Mouse (Mus musculus) liver, postnatal 0 days (tissue): ENCODE data around the gene Kalrn. TPM values are rescaled to one million over a fixed set of nuclear protein-coding genes. Genes with fewer than 3 reads are reported as not detected.
A peak's percentile ranks its signal among the peaks of the same experiment; 100 is the strongest.

ENCODE experiments used
- ATAC-seq: fragments of 200-750 bp; cut with Nextera tagmentation; 2 replicates; pipeline ENCODE4 v1.8.0; 2017; ENCODE audit warnings: mild to moderate bottlenecking, moderate library complexity
- DNase-seq: peaks from one replicate; pipeline ENCODE4 v3.0.0-alpha.2; 2016
- H3K27ac ChIP-seq: fragments of 300-500 bp; sonication (generic); 2 replicates; pipeline ENCODE4 v1.5.1; 2014; ENCODE audit warnings: antibody characterized with exemption, moderate library complexity, mild to moderate bottlenecking, low read depth
- H3K27me3 ChIP-seq: fragments of 300-500 bp; sonication (generic); 2 replicates; pipeline ENCODE4 v1.6.1; 2014; ENCODE audit warnings: low read length, control low read depth, mixed read lengths; ENCODE audit not compliant: insufficient read depth
- H3K36me3 ChIP-seq: fragments of 300-500 bp; sonication (generic); replicated peaks from 2 replicates; pipeline ENCODE4 v1.6.1; 2014; ENCODE audit warnings: mild to moderate bottlenecking, control low read depth, low read length, moderate library complexity, mixed read lengths; ENCODE audit not compliant: insufficient read depth
- H3K4me1 ChIP-seq: fragments of 300-500 bp; sonication (generic); 2 replicates; pipeline ENCODE4 v1.6.1; 2014; ENCODE audit warnings: antibody characterized with exemption, mild to moderate bottlenecking, control low read depth; ENCODE audit not compliant: insufficient read depth
- H3K4me2 ChIP-seq: fragments of 300-500 bp; sonication (generic); 2 replicates; pipeline ENCODE4 v1.6.1; 2014; ENCODE audit warnings: low read depth, mild to moderate bottlenecking, low read length, moderate library complexity, mixed read lengths
- H3K4me3 ChIP-seq: fragments of 300-500 bp; sonication (generic); 2 replicates; pipeline ENCODE4 v1.5.1; 2014; ENCODE audit warnings: low read depth, low read length
- H3K9ac ChIP-seq: fragments of 300-500 bp; sonication (generic); replicated peaks from 2 replicates; pipeline ENCODE4 v1.6.1; 2014; ENCODE audit warnings: mild to moderate bottlenecking, moderate library complexity
- H3K9me3 ChIP-seq: fragments of 300-500 bp; sonication (generic); 2 replicates; pipeline ENCODE4 v1.6.1; 2016; ENCODE audit warnings: mild to moderate bottlenecking, control low read depth, low read length, mixed read lengths
- CTCF ChIP-seq: sonication (generic); IDR thresholded peaks from 2 replicates; pipeline ENCODE4 v1.5.1; 2016; ENCODE audit warnings: antibody characterized with exemption, low read depth
- EP300 ChIP-seq: IDR thresholded peaks from 2 replicates; pipeline ENCODE4 v1.6.1; 2016; ENCODE audit warnings: antibody characterized with exemption, low read depth, mild to moderate bottlenecking
- WGBS: fragments of 180-500 bp; shearing (Covaris S2); extraction: QIAGEN DNeasy Blood & Tissue Kit; methylation state at CpG from one replicate; pipeline ENCODE4 v1.1.7; 2014; ENCODE audit not compliant: insufficient replicate concordance; 5-methylcytosine and 5-hydroxymethylcytosine counted together
- polyA plus RNA-seq: library from polyadenylated mRNA; unstranded; fragments of >200 nt; fragmentation: Nextera tagmentation; extraction: Ambion mirVana; gene quantifications from 2 replicates; pipeline ENCODE4 v1.2.1, GENCODE M21; 2015

The Kalrn gene
- polyA plus RNA-seq, 1 experiment from 2014 or later, result 16.7 TPM

- no peak overlapping the region for H3K9ac ChIP-seq
- H3K36me3 ChIP-seq, result no peaks in the 10 kb centered on the region
- no peak for TF ChIP-seq EP300
- TF ChIP-seq CTCF, result no peak
- peak; percentile 32 for DNase-seq
- no peak overlapping the region for H3K4me3 ChIP-seq
- 47% methylated on average over 4 of the region's 4 CpGs for WGBS
- no peak for ATAC-seq
- H3K27ac ChIP-seq, result no peak overlapping the region
- no peaks in the 10 kb centered on the region; the same call in 1 of the 2 replicates for H3K4me1 ChIP-seq
- no peaks in the 10 kb centered on the region for H3K27me3 ChIP-seq
- no peak overlapping the region for H3K4me2 ChIP-seq
- H3K9me3 ChIP-seq, result no peaks in the 10 kb centered on the region
Measured at GRCm38 (mm10) chr16:34440994-34441414, 132.3 kb downstream of the Kalrn start.

DNA sequence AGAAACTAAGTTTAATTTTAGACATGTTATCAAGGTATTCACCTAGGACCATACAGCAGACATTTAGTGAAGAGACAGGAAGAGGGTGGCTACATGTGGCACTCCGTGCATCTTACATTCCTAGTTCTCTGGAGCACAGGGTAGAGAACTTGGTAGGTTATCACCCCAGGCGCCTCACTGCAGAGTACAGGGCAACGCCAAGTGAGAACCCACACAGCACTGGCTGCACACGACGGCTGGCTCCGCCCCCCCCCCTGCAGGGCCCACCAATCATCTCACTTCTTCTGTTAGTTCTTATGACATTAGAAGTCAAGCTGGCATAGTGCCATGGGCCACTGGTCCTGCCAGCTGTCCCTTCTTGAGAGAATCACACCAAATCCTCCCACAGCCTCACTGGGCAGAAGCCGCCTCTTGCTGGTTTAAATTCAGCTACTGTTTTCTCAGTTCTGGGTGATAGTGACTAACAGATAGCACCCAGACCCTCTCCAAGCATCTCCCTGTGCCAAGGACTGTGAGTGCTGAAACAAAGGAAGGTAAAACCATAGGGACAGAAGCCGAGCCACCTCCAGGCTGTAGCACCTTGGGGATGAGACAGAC, 133.2 kb downstream of the Kalrn start:
- Histone ChIP-seq H3K36me3 (no peaks in the 10 kb centered on the region), H3K4me2 (no peak overlapping the region), H3K4me1 (no peaks in the 10 kb centered on the region; the same call in 1 of the 2 replicates), H3K9ac (no peak overlapping the region), H3K4me3 (no peak overlapping the region), H3K9me3 (no peaks in the 10 kb centered on the region), H3K27ac (no peak overlapping the region), H3K27me3 (no peaks in the 10 kb centered on the region)
- DNase-seq (no peak), ATAC-seq (no peak)
- TF ChIP-seq CTCF (no peak), EP300 (no peak)
- 80% methylated on average over 8 of the region's 8 CpGs for WGBS

GRCm38 (mm10) chr16:34430131-34430530, 143.2 kb downstream of the Kalrn start:
- H3K9ac ChIP-seq, result no peak overlapping the region
- H3K4me2 ChIP-seq, result no peak overlapping the region
- no peaks in the 10 kb centered on the region for H3K4me1 ChIP-seq
- no peak for TF ChIP-seq CTCF
- TF ChIP-seq EP300, result no peak
- no peaks in the 10 kb centered on the region for H3K36me3 ChIP-seq
- WGBS, result 79% methylated on average over 5 of the region's 5 CpGs
- no peaks in the 10 kb centered on the region for H3K9me3 ChIP-seq
- DNase-seq (no peak), ATAC-seq (no peak)
- no peak overlapping the region for H3K27ac ChIP-seq
- H3K27me3 ChIP-seq, result no peaks in the 10 kb centered on the region
- H3K4me3 ChIP-seq, result no peak overlapping the region

DNA sequence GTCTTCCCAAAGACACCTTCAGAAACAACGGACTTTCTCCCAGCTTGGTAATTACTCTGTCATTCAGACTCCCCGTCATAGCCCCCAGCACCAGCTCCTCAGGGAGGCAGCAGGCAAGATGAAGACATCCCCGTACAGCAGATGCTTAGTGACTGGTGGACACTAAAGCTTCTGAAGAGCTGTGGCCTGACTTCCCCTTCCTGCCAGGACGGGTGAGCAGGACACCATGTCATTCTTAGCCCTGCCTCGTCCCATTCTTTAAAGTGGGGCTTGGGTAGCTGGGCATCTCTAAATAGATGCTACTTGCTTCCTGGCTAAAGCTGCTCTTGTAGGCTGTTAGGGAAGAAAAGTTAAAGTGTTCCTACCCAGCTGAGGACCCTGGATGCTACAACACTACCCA, 145.7 kb downstream of the Kalrn start:
- 53% methylated on average over 5 of the region's 5 CpGs for WGBS
- no peaks in the 10 kb centered on the region for H3K9me3 ChIP-seq
- DNase-seq (no peak), ATAC-seq (no peak)
- H3K4me3 ChIP-seq, result no peak overlapping the region
- no peak overlapping the region for H3K4me2 ChIP-seq
- no peaks in the 10 kb centered on the region for H3K36me3 ChIP-seq
- no peaks in the 10 kb centered on the region for H3K27me3 ChIP-seq
- H3K4me1 ChIP-seq, result no peaks in the 10 kb centered on the region
- no peak overlapping the region for H3K27ac ChIP-seq
- H3K9ac ChIP-seq, result no peak overlapping the region
- TF ChIP-seq EP300 (no peak), CTCF (no peak)

DNA sequence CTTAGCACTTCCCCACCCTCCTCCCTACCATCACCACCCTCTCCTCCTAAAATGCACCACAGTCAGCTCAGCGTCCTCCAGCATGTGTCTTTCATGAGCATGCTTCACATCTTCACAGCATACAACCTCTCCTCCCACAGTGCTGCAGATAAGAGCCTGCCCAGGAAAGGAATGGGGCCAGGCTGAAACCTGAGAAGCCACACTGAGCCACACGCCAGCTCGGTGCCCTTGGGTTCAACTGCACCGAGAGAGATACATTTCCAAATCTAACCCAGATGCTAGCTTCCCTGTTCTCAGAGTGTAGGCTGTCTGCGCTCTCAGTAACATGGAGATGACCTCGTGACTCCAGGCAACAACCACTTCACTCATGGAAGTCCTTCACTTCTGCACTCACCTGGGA, 151.9 kb downstream of the Kalrn start:
- Histone ChIP-seq H3K4me1 (no peaks in the 10 kb centered on the region), H3K36me3 (no peaks in the 10 kb centered on the region), H3K9ac (no peak overlapping the region), H3K27ac (no peak overlapping the region), H3K4me2 (no peak overlapping the region), H3K27me3 (no peaks in the 10 kb centered on the region), H3K4me3 (no peak overlapping the region), H3K9me3 (no peaks in the 10 kb centered on the region)
- DNase-seq (no peak), ATAC-seq (no peak)
- no peak for TF ChIP-seq CTCF
- TF ChIP-seq EP300, result no peak
- WGBS, result 40% methylated on average over 6 of the region's 6 CpGs

DNA sequence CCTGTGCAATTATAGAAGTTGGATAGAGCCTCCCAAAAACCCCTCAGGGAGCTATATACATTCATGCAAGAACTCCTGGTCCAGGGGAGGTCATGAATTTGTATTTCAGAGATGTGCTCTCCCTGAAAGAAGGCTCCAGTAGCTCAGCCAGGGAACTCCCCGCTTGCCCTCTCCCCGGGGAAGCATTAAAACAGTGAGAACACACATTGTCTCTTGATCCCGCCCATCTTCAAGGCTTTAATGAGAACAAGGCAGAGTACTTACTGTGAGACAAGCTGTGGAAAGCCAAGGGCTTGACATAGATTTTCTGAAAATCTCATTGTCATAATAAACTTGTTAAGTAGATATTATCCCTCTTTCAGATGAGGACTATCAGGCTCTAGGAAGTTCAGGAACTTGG, 155.4 kb downstream of the Kalrn start:
- no peak overlapping the region for H3K4me3 ChIP-seq
- no peaks in the 10 kb centered on the region for H3K4me1 ChIP-seq
- TF ChIP-seq CTCF, result no peak
- no peak overlapping the region for H3K9ac ChIP-seq
- no peaks in the 10 kb centered on the region for H3K36me3 ChIP-seq
- H3K27me3 ChIP-seq, result no peaks in the 10 kb centered on the region
- no peak overlapping the region for H3K4me2 ChIP-seq
- ATAC-seq (no peak), DNase-seq (no peak)
- WGBS, result 57% methylated on average over 3 of the region's 3 CpGs
- H3K9me3 ChIP-seq, result no peaks in the 10 kb centered on the region
- H3K27ac ChIP-seq, result no peak overlapping the region

DNA sequence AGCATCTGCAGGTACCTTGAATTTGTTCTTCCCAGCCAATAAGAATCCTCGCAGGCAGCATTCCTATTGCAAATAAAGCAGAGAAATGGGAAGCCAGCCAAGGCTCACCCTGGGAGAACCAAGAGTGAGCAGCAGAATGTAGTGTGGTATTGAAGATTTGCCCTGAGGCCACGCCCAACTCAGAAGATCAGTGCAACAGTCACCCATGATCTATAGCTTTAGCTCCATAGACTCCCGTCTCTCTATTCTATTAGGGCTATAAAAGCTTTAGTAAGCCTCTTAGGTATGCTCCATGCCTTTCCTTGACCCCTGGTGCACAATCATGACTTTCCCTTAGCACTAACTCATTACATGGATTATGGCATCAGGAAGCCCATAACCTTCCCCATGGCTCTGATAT, 155.9 kb downstream of the Kalrn start:
- TF ChIP-seq CTCF (no peak), EP300 (no peak)
- ATAC-seq, result no peak
- DNase-seq, result no peak
- Histone ChIP-seq H3K9ac (no peak overlapping the region), H3K4me2 (no peak overlapping the region), H3K9me3 (no peaks in the 10 kb centered on the region), H3K36me3 (no peaks in the 10 kb centered on the region), H3K27ac (no peak overlapping the region), H3K27me3 (no peaks in the 10 kb centered on the region), H3K4me3 (no peak overlapping the region), H3K4me1 (no peaks in the 10 kb centered on the region)
- 66% methylated on average over 3 of the region's 3 CpGs for WGBS
